Mouse (Mus musculus) urinary bladder, adult 18-20 months (tissue): ENCODE measurements around the gene Abhd18.

Source experiments
- DNase-seq, 2 experiments: peaks; one replicate each; pipeline ENCODE4 v3.0.0; 2022; ENCODE audit warnings: low spot score in 2 of 2, mixed read lengths in 2 of 2

The Abhd18 gene

GRCm38 (mm10) chr3:40950601-40951201, 103.9 kb downstream of the Abhd18 start:
- DNase-seq: peak; percentile 52 to 77

GRCm38 (mm10) chr3:40951365-40951764, 104.6 kb downstream of the Abhd18 start:
- DNase-seq: no peak

GRCm38 (mm10) chr3:40952606-40953005, 105.8 kb downstream of the Abhd18 start:
- DNase-seq: no peak

DNA sequence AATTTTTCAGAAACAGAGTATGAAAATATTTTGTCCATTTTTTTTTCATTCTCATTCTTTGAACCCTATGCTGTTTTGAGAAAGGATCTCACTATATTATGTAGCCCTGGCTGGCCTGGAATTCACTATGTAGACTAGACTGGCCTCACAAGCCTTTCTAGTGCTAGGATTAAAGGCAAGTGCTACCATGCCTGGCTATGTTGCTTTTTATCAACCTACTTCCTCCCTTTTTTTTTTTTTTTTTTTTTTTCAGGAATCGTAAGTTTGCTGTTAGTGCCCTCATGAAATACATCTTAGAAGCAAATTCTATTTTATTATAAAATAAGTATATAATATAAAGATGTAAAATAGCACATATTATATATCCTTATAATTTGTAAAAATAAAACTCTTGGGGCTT, 108.0 kb downstream of the Abhd18 start:
- DNase-seq: no peak

DNA sequence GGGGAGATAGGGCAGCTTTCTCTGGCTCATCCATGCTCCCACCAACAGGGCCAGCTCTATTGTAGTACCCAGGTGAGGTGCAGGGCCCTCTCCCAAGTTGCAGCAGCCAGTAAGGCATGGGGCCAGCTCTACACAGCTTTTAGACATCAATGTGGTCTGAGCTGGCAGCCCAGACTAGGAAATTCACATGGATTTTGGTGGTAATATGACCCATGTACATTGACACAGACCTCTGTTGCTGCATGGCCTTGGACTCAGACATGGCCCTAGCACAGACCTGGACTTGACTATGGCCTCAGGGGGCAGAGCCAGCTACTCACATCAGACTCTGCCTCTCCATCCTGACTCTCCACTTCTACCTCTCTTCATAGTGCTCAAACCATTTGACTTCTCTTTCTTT, 112.1 kb downstream of the Abhd18 start:
- DNase-seq: no peak

GRCm38 (mm10) chr3:40980758-40981157, 134.0 kb downstream of the Abhd18 start:
- DNase-seq: no peak

DNA sequence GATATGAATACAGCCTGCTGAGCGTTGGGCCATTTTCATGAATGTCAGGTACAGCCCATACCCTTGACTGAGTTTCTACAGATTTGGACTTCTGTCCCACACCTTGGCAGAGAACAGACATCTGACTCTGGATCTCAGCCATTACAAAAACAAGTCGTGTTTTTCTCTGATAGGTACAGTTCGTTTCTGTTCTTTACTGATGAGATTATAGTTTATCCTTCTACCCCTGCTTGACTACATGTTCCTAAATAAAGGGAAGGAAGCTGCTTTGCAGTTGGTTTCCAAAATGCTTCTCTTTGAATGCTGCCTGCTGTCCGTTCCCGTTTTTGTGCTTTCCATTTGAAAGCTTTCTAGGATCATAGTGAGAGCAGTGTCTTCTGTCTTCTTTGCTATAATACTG, 140.8 kb downstream of the Abhd18 start:
- no peak for DNase-seq
